Mouse (Mus musculus): ENCODE data around the gene Chd2.

DNA sequence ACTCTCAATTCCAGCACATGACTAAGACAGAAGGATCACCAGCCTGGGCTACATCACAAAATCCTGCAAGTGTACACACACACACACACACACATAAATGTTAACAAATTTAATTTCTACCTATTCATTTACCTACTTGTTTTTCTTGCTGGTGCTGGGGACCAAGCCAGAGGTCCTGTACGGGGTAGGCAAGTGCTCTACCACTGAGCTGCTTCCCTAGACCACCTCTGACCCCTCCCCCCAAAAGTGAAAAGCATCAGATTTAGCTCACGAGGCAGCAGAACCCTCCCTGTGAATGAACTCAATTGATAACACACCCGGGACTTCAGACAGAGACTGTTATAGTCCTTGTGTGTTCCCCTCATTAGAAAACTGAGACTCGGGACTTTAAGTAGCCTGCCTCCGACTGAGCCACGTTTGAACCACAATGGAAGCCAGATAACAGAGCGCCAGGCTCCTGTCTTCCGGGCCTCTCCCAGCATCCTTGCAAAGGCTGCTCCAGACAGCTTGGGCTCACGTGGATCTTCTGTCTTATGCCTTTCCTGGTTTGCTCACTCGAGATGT lies 19.9 kb upstream of the Chd2 start:
- no peak for TF ChIP-seq CTCF (conservative IDR thresholded peaks at IDR 0.05; ENCODE audit: insufficient read depth, insufficient read length, low read depth, low read length)
- TF ChIP-seq POLR2A (IDR thresholded peaks at IDR 0.05; ENCODE audit: low read depth, low read length): no peak

All from kidney, adult 2 months (tissue).